Mouse (Mus musculus) intestine, embryonic 14.5 days (tissue): ENCODE results near the gene Ina. TPM values are rescaled to one million over a fixed set of nuclear protein-coding genes. Genes with fewer than 3 reads are reported as not detected.

Experiments
- ATAC-seq: fragments of 200-750 bp; cut with Nextera tagmentation; replicated peaks from 2 replicates; pipeline ENCODE4 v1.8.0; 2017; ENCODE audit warnings: low read depth, moderate number of reproducible peaks, moderate TSS enrichment, moderate library complexity; ENCODE audit not compliant: low FRiP score, low TSS enrichment
- DNase-seq: peaks from one replicate; pipeline ENCODE4 v3.0.0-alpha.2; 2018; ENCODE audit warnings: low spot score
- H3K27ac ChIP-seq: fragments of 300-500 bp; sonication (generic); 2 replicates; pipeline ENCODE4 v1.5.1; 2014; ENCODE audit warnings: low read depth, mild to moderate bottlenecking, control low read depth
- H3K27me3 ChIP-seq: fragments of 300-500 bp; sonication (generic); replicated peaks from 2 replicates; pipeline ENCODE4 v1.6.1; 2014; ENCODE audit warnings: low read length, control low read depth; ENCODE audit not compliant: control insufficient read depth, insufficient read depth
- H3K36me3 ChIP-seq: fragments of 300-500 bp; sonication (generic); 2 replicates; pipeline ENCODE4 v1.6.1; 2014; ENCODE audit warnings: low read length, control low read depth; ENCODE audit not compliant: control insufficient read depth, insufficient read depth
- H3K4me1 ChIP-seq: fragments of 300-500 bp; sonication (generic); replicated peaks from 2 replicates; pipeline ENCODE4 v1.6.1; 2014; ENCODE audit warnings: low read length, control low read depth, mixed read lengths; ENCODE audit not compliant: control insufficient read depth, insufficient read depth
- H3K4me2 ChIP-seq: fragments of 300-500 bp; sonication (generic); 2 replicates; pipeline ENCODE4 v1.6.1; 2014; ENCODE audit warnings: low read length
- H3K4me3 ChIP-seq: fragments of 300-500 bp; sonication (generic); 2 replicates; pipeline ENCODE4 v1.5.1; 2014; ENCODE audit warnings: low read depth, low read length, control low read depth, mixed read lengths
- H3K9ac ChIP-seq: fragments of 300-500 bp; sonication (generic); 2 replicates; pipeline ENCODE4 v1.6.1; 2014; ENCODE audit warnings: mild to moderate bottlenecking, low read length
- H3K9me3 ChIP-seq: fragments of 300-500 bp; sonication (generic); 2 replicates; pipeline ENCODE4 v1.6.1; 2016; ENCODE audit warnings: low read length, control low read depth; ENCODE audit not compliant: control insufficient read depth
- WGBS: fragments of 180-500 bp; shearing (Covaris S2); extraction: QIAGEN DNeasy Blood & Tissue Kit; methylation state at CpG from one replicate; pipeline ENCODE4 v1.1.7; 2014; 5-methylcytosine and 5-hydroxymethylcytosine counted together
- polyA plus RNA-seq: library from polyadenylated mRNA; unstranded; fragments of >200 nt; fragmentation: Nextera tagmentation; extraction: Ambion mirVana; gene quantifications from 2 replicates; pipeline ENCODE4 v1.2.1, GENCODE M21; 2014

The Ina gene
- polyA plus RNA-seq, 1 experiment from 2014 or later, result 18.3 TPM

GRCm38 (mm10) chr19:47049061-47049460 lies 34.6 kb downstream of the Ina start:
- Histone ChIP-seq H3K36me3 (peaks cover 24% of the 10 kb centered on the region; the same call in 1 of the 2 replicates), H3K4me2 (peak overlapping the region; percentile 77), H3K27ac (no peak overlapping the region), H3K4me3 (no peak overlapping the region), H3K9me3 (no peaks in the 10 kb centered on the region), H3K4me1 (peaks cover 4% of the 10 kb centered on the region), H3K9ac (no peak overlapping the region), H3K27me3 (no peaks in the 10 kb centered on the region)
- DNase-seq, result no peak
- ATAC-seq, result no peak
- WGBS, result 63% methylated on average over 4 of the region's 4 CpGs

- H3K27me3 ChIP-seq, result no peaks in the 10 kb centered on the region
- peaks cover 20% of the 10 kb centered on the region; the same call in 1 of the 2 replicates for H3K36me3 ChIP-seq
- peaks cover 4% of the 10 kb centered on the region for H3K4me1 ChIP-seq
- peak overlapping the region; percentile 77 for H3K9ac ChIP-seq
- H3K27ac ChIP-seq, result no peak overlapping the region
- H3K4me3 ChIP-seq, result peak overlapping the region; percentile 89
- H3K4me2 ChIP-seq, result peak overlapping the region; percentile 77
- H3K9me3 ChIP-seq, result no peaks in the 10 kb centered on the region
- DNase-seq, result no peak
- WGBS, result 6% methylated on average over 7 of the region's 7 CpGs
- no peak; the same call in 1 of the 2 replicates for ATAC-seq
Observed at GRCm38 (mm10) chr19:47049840-47050239, 35.3 kb downstream of the Ina start.

- Histone ChIP-seq H3K4me3 (peak within 1 kb of the TSS; percentile 89), H3K9ac (peak within 1 kb of the TSS; percentile 77), H3K36me3 (peaks cover 15% of the 10 kb centered on the region; the same call in 1 of the 2 replicates), H3K27ac (peak within 1 kb of the TSS; percentile 89), H3K27me3 (no peaks in the 10 kb centered on the region), H3K9me3 (no peaks in the 10 kb centered on the region), H3K4me1 (peaks cover 4% of the 10 kb centered on the region), H3K4me2 (peak within 1 kb of the TSS; percentile 77)
- DNase-seq (peak; percentile 87), ATAC-seq (peak; percentile 87)
- WGBS, result under 1% methylated on average over 74 of the region's 75 CpGs
Observed at GRCm38 (mm10) chr19:47050271-47051032, 36.0 kb downstream of the Ina start, which contains the start of gene Pcgf6. Pcgf6 (minus strand) TSS chr19:47050906.

- Histone ChIP-seq H3K4me1 (peaks cover 4% of the 10 kb centered on the region), H3K9ac (no peak overlapping the region), H3K4me3 (no peak overlapping the region), H3K27ac (0 out of 2 replicates have a peak overlapping the region, but pooled peaks have one; percentile 16), H3K9me3 (no peaks in the 10 kb centered on the region), H3K27me3 (no peaks in the 10 kb centered on the region), H3K36me3 (no peaks in the 10 kb centered on the region), H3K4me2 (no peak overlapping the region)
- DNase-seq (no peak), ATAC-seq (no peak)
- WGBS, result 78% methylated on average over 4 of the region's 4 CpGs
Observed at GRCm38 (mm10) chr19:47052927-47053326, 38.4 kb downstream of the Ina start.

- H3K9ac ChIP-seq, result no peak overlapping the region
- H3K4me3 ChIP-seq, result no peak overlapping the region
- no peak overlapping the region for H3K4me2 ChIP-seq
- WGBS, result 67% methylated on average over 4 of the region's 4 CpGs
- peak; percentile 50; the same call in 1 of the 2 replicates for ATAC-seq
- H3K4me1 ChIP-seq, result peaks cover 4% of the 10 kb centered on the region
- 0 out of 2 replicates have a peak overlapping the region, but pooled peaks have one; percentile 22 for H3K27ac ChIP-seq
- no peaks in the 10 kb centered on the region for H3K27me3 ChIP-seq
- H3K9me3 ChIP-seq, result no peaks in the 10 kb centered on the region
- H3K36me3 ChIP-seq, result no peaks in the 10 kb centered on the region
- no peak for DNase-seq
Observed at GRCm38 (mm10) chr19:47053471-47053870, 39.0 kb downstream of the Ina start.

GRCm38 (mm10) chr19:47057684-47058083 lies 43.2 kb downstream of the Ina start:
- ATAC-seq (no peak), DNase-seq (no peak)
- Histone ChIP-seq H3K9me3 (no peaks in the 10 kb centered on the region), H3K27ac (no peak overlapping the region), H3K27me3 (no peaks in the 10 kb centered on the region), H3K4me1 (no peaks in the 10 kb centered on the region), H3K4me3 (no peak overlapping the region), H3K4me2 (no peak overlapping the region), H3K9ac (no peak overlapping the region), H3K36me3 (no peaks in the 10 kb centered on the region)
- WGBS, result 86% methylated on average over 1 of the region's 1 CpGs

GRCm38 (mm10) chr19:47065860-47066259 lies 51.4 kb downstream of the Ina start:
- Histone ChIP-seq H3K9me3 (no peaks in the 10 kb centered on the region), H3K27ac (no peak overlapping the region), H3K9ac (no peak overlapping the region), H3K4me3 (no peak overlapping the region), H3K4me1 (peaks cover 6% of the 10 kb centered on the region; the same call in 1 of the 2 replicates), H3K27me3 (no peaks in the 10 kb centered on the region), H3K4me2 (no peak overlapping the region), H3K36me3 (peaks cover 1% of the 10 kb centered on the region)
- no peak for DNase-seq
- ATAC-seq, result no peak
- 93% methylated on average over 3 of the region's 3 CpGs for WGBS

- H3K27ac ChIP-seq, result peak within 1 kb of the TSS; percentile 83
- 10% methylated on average over 49 of the region's 49 CpGs for WGBS
Observed at GRCm38 (mm10) chr19:47067096-47067882, 52.8 kb downstream of the Ina start, which contains the start of gene Taf5. Taf5 (plus strand) TSS chr19:47067746.

More at GRCm38 (mm10) chr19:47067096-47067882, 52.8 kb downstream of the Ina start, which contains the start of gene Taf5:
- Histone ChIP-seq H3K9ac (peak within 1 kb of the TSS; percentile 88), H3K4me2 (peak within 1 kb of the TSS; percentile 73), H3K9me3 (no peaks in the 10 kb centered on the region), H3K4me1 (peaks cover 6% of the 10 kb centered on the region; the same call in 1 of the 2 replicates), H3K27me3 (no peaks in the 10 kb centered on the region), H3K4me3 (peak within 1 kb of the TSS; percentile 97), H3K36me3 (peaks cover 13% of the 10 kb centered on the region)
- DNase-seq (peak; percentile 96), ATAC-seq (peak; percentile 77)
